Mouse (Mus musculus): ENCODE results near the gene Dhcr7. TPM values are rescaled to one million over a fixed set of nuclear protein-coding genes. Genes with fewer than 3 reads are reported as not detected.

Dhcr7 gene
- polyA plus RNA-seq, 1 experiment = not detected

DNA sequence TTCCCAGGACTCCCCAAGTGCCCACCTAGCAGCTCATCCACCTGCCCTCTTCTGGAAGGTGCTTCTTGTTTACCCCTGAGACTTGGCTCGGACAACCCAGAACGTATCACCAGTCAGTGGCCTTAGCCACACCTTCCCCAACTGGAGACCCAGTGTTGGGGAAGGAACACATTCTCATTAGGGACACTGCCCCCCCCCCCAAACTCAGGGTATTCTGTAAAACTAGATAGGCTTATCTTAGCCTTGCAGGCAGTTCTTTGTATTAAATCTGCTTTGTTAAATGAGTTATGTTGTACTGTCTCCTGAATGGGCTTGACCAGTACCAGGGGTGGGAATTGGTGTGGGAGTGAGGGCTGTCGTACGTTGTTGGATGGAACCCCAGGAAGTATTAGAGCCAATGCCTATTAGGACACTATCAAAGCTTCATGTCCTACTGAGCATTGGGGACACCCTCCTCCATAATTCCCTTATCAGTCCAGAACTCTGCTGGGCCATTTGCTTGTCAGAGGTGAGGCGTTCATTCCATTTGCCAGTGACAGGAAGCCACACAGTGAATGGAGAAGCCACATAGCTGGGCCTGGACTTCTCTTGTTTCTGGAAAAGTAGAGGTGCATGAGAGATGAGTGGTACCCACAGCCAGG lies 25.3 kb downstream of the Dhcr7 start:
- no peaks in the 10 kb centered on the region for H3K4me1 ChIP-seq (ENCODE audit: control insufficient read depth, insufficient read depth, low read length)
- no peak overlapping the region for H3K4me3 ChIP-seq (ENCODE audit: insufficient read depth, low read depth, low read length)
- 97% methylated on average over 5 of the region's 5 CpGs for WGBS
- H3K27ac ChIP-seq (ENCODE audit: insufficient read depth, low read depth, low read length) = no peak overlapping the region
- TF ChIP-seq POLR2A (IDR thresholded peaks at IDR 0.05; ENCODE audit: insufficient read depth, low read depth, low read length) (no peak), CTCF (IDR thresholded peaks at IDR 0.05; ENCODE audit: insufficient read depth, low read depth, low read length) (no peak)

DNA sequence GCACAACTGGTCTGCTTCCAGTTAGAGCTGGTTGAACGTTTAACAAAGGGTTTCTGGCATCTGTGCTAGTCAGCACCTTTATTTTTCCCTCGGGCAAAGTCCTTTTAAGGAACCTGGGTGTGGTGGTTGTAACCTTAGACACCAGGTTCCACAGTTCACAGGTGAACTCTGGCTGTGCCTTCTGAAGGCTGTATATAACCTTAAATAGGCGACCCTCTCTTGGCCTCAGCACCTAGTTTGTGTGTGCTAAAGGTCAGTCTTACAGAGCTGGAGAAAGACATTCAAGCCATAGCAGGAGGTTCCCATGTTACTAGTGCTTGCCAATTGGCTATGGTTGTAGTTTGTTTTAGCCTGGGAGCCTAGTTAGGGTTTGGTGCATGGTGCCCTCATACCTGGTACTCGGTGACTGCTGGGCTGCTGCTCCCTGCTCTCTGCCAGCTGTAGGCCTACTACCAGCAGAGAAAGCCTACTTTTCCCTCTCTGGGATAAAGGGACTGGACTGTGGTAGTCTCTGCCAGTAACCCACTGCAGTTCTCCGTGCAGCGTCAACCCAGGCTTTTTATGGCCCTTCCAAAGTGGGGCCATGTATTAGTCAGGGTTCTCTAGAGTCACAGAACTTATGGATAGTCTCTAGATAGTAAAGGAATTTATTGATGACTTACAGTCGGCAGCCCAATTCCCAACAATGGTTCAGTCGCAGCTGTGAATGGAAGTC lies 26.0 kb downstream of the Dhcr7 start:
- H3K4me3 ChIP-seq (ENCODE audit: insufficient read depth, low read depth, low read length) = no peak overlapping the region
- TF ChIP-seq POLR2A (IDR thresholded peaks at IDR 0.05; ENCODE audit: insufficient read depth, low read depth, low read length) = no peak
- no peak for TF ChIP-seq CTCF (IDR thresholded peaks at IDR 0.05; ENCODE audit: insufficient read depth, low read depth, low read length)
- 90% methylated on average over 8 of the region's 8 CpGs for WGBS
- H3K27ac ChIP-seq (ENCODE audit: insufficient read depth, low read depth, low read length) = no peak overlapping the region
- no peaks in the 10 kb centered on the region for H3K4me1 ChIP-seq (ENCODE audit: control insufficient read depth, insufficient read depth, low read length)

- H3K4me1 ChIP-seq (ENCODE audit: control insufficient read depth, insufficient read depth, low read length) = no peaks in the 10 kb centered on the region
- WGBS = 92% methylated on average over 2 of the region's 2 CpGs
- no peak within 1 kb of the TSS for H3K27ac ChIP-seq (ENCODE audit: insufficient read depth, low read depth, low read length)
- no peak within 1 kb of the TSS for H3K4me3 ChIP-seq (ENCODE audit: insufficient read depth, low read depth, low read length)
- TF ChIP-seq POLR2A (IDR thresholded peaks at IDR 0.05; ENCODE audit: insufficient read depth, low read depth, low read length) (no peak), CTCF (IDR thresholded peaks at IDR 0.05; ENCODE audit: insufficient read depth, low read depth, low read length) (no peak)
These were observed 43.6 kb downstream of the Dhcr7 start, which contains the start of gene Gm498 for GRCm38 (mm10) chr7:143866538-143866937. Gm498 (plus strand) TSS chr7:143866838.

GRCm38 (mm10) chr7:143868874-143869273 lies 45.9 kb downstream of the Dhcr7 start:
- Histone ChIP-seq H3K4me3 (ENCODE audit: insufficient read depth, low read depth, low read length) (no peak overlapping the region), H3K4me1 (ENCODE audit: control insufficient read depth, insufficient read depth, low read length) (no peaks in the 10 kb centered on the region), H3K27ac (ENCODE audit: insufficient read depth, low read depth, low read length) (no peak overlapping the region)
- WGBS = 96% methylated on average over 4 of the region's 4 CpGs
- no peak for TF ChIP-seq POLR2A (IDR thresholded peaks at IDR 0.05; ENCODE audit: insufficient read depth, low read depth, low read length)
- no peak for TF ChIP-seq CTCF (IDR thresholded peaks at IDR 0.05; ENCODE audit: insufficient read depth, low read depth, low read length)

- H3K4me3 ChIP-seq (ENCODE audit: insufficient read depth, low read depth, low read length) = no peak overlapping the region
- WGBS = 83% methylated on average over 6 of the region's 6 CpGs
- TF ChIP-seq POLR2A (IDR thresholded peaks at IDR 0.05; ENCODE audit: insufficient read depth, low read depth, low read length) (no peak), CTCF (IDR thresholded peaks at IDR 0.05; ENCODE audit: insufficient read depth, low read depth, low read length) (no peak)
- no peak overlapping the region for H3K27ac ChIP-seq (ENCODE audit: insufficient read depth, low read depth, low read length)
- H3K4me1 ChIP-seq (ENCODE audit: control insufficient read depth, insufficient read depth, low read length) = no peaks in the 10 kb centered on the region
These were observed 60.8 kb downstream of the Dhcr7 start for GRCm38 (mm10) chr7:143883717-143884116.

DNA sequence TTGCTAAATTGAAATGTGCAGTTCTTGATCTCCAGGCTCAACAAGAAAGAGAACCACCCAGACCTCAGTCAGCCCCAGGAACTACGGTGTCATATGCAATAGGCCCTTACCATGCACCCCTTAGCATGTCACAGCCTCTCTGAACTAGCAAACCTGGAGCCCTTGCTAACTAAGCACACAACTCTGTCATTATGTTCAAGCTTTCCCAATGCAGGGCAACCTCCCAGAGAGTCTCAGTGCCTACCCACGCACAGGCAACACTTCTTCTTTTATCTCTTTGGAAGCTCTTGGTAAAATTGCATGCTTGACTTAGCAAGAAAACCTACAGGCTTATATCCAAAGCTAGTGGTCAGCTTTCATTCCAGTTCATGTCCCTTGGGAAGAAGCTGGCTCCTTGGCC lies 68.2 kb downstream of the Dhcr7 start:
- no peak for TF ChIP-seq POLR2A (IDR thresholded peaks at IDR 0.05; ENCODE audit: insufficient read depth, low read depth, low read length)
- TF ChIP-seq CTCF (IDR thresholded peaks at IDR 0.05; ENCODE audit: insufficient read depth, low read depth, low read length) = no peak
- H3K4me3 ChIP-seq (ENCODE audit: insufficient read depth, low read depth, low read length) = no peak overlapping the region
- no peak overlapping the region for H3K27ac ChIP-seq (ENCODE audit: insufficient read depth, low read depth, low read length)
- H3K4me1 ChIP-seq (ENCODE audit: control insufficient read depth, insufficient read depth, low read length) = no peaks in the 10 kb centered on the region
- WGBS = 48% methylated on average over 2 of the region's 2 CpGs

GRCm38 (mm10) chr7:143892361-143892760 lies 69.4 kb downstream of the Dhcr7 start:
- Histone ChIP-seq H3K4me1 (ENCODE audit: control insufficient read depth, insufficient read depth, low read length) (no peaks in the 10 kb centered on the region), H3K4me3 (ENCODE audit: insufficient read depth, low read depth, low read length) (no peak overlapping the region), H3K27ac (ENCODE audit: insufficient read depth, low read depth, low read length) (no peak overlapping the region)
- TF ChIP-seq CTCF (IDR thresholded peaks at IDR 0.05; ENCODE audit: insufficient read depth, low read depth, low read length) (no peak), POLR2A (IDR thresholded peaks at IDR 0.05; ENCODE audit: insufficient read depth, low read depth, low read length) (no peak)
- 55% methylated on average over 2 of the region's 2 CpGs for WGBS

Other genes with a start within 250 kb of the Dhcr7 start
- gene Cars, start 223.1 kb upstream of the Dhcr7 start, polyA plus RNA-seq (2012; ENCODE audit: insufficient read depth, insufficient read length, low replicate concordance, missing spikeins) = not detected in 2 replicates
- not detected in 2 replicates for gene Tnfrsf26, start 194.4 kb upstream of the Dhcr7 start, polyA plus RNA-seq (2012; ENCODE audit: insufficient read depth, insufficient read length, low replicate concordance, missing spikeins)
- gene Tnfrsf22, start 173.5 kb upstream of the Dhcr7 start, polyA plus RNA-seq (2012; ENCODE audit: insufficient read depth, insufficient read length, low replicate concordance, missing spikeins) = not detected in 2 replicates
- gene Tnfrsf23, start 137.3 kb upstream of the Dhcr7 start, polyA plus RNA-seq (2012; ENCODE audit: insufficient read depth, insufficient read length, low replicate concordance, missing spikeins) = not detected in 2 replicates
- gene Osbpl5, start 66.2 kb upstream of the Dhcr7 start, polyA plus RNA-seq (2012; ENCODE audit: insufficient read depth, insufficient read length, low replicate concordance, missing spikeins) = not detected in 2 replicates
- not detected in 2 replicates for gene Mrgprg, start 56.2 kb upstream of the Dhcr7 start, polyA plus RNA-seq (2012; ENCODE audit: insufficient read depth, insufficient read length, low replicate concordance, missing spikeins)
- not detected in 2 replicates for gene Mrgpre, start 38.6 kb upstream of the Dhcr7 start, polyA plus RNA-seq (2012; ENCODE audit: insufficient read depth, insufficient read length, low replicate concordance, missing spikeins)
- not detected in 2 replicates for gene Nadsyn1, start 296 bp upstream of the Dhcr7 start, polyA plus RNA-seq (2012; ENCODE audit: insufficient read depth, insufficient read length, low replicate concordance, missing spikeins)
- not detected in 2 replicates for gene Gm498, start 43.7 kb downstream of the Dhcr7 start, polyA plus RNA-seq (2012; ENCODE audit: insufficient read depth, insufficient read length, low replicate concordance, missing spikeins)
- gene Shank2, start 178.8 kb downstream of the Dhcr7 start, polyA plus RNA-seq (2012; ENCODE audit: insufficient read depth, insufficient read length, low replicate concordance, missing spikeins) = 53.3 TPM in 1 of 2 replicates, not detected in the other